Mouse (Mus musculus): ENCODE measurements at regions not wholly inside any gene's neighbourhood (a gene's known extent, or its start where the extent isn't known, plus 50 kb on each side); places are given as distances from the start of the nearest gene placed in this dataset.

DNA sequence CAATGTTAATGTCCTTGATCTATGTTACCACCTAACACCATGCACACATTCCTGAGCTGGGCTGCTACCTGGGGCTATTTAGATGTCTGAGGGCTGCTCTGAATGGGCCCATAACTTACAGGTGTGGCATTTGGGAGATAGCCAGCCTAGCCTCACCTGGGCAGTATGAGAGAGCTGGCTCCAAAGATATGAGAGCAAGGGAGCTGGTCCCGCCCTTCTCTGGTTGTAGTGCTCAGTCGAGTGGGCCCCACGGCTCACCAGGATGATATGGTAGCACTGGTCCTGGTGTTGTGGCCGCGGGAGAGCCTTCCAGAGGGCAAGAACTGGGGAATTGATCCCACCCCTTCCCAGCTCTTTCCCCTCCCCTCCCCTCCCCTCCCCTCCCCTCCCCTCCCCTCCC, 93.0 kb upstream of the Epha5 start:
- no peak overlapping the region for H3K9ac ChIP-seq (ENCODE audit: insufficient read depth, low read depth)
- H3K9me3 ChIP-seq (replicated peaks; ENCODE audit: low read length) = peaks cover 13% of the 10 kb centered on the region
- no peaks in the 10 kb centered on the region for H3K27me3 ChIP-seq (replicated peaks)
- no peak overlapping the region for H3K4me3 ChIP-seq (replicated peaks in 1 of 3; ENCODE audit: low read depth in 2 of 3, low read length in 2 of 3, poor library complexity in 1 of 3)
- TF ChIP-seq IRF4 (IDR thresholded peaks at IDR 0.05; ENCODE audit: low read depth, low read length) = no peak
- TF ChIP-seq ZC3H11A (IDR thresholded peaks at IDR 0.05; ENCODE audit: low read depth, low read length) = no peak
- TF ChIP-seq ZNF384 (IDR thresholded peaks at IDR 0.05; ENCODE audit: low read depth, low read length) = no peak
- no peak for TF ChIP-seq TCF12 (IDR thresholded peaks at IDR 0.05; ENCODE audit: low read depth, low read length)
- DNase-seq (ENCODE audit: extremely low read depth) = no peak
- no peaks in the 10 kb centered on the region for H3K36me3 ChIP-seq (replicated peaks in 1 of 2; ENCODE audit: control insufficient read depth in 1 of 2, insufficient read depth in 1 of 2, low read length in 1 of 2)
- in situ Hi-C loops (cut with MboI; ENCODE audit: low pct_ligation_motif_present, low pct_unique_long_range_greater_than_20kb, low sequenced_read_pairs) = no loop called here
- H3K27ac ChIP-seq (ENCODE audit: insufficient read depth, low read depth) = no peak overlapping the region
- dilution Hi-C loops (cut with MboI; ENCODE audit: extremely low pct_ligation_motif_present, extremely low pct_unique_long_range_greater_than_20kb, low sequenced_read_pairs) = no loop called here
- H3K4me2 ChIP-seq (ENCODE audit: insufficient read depth, low read depth, poor library complexity, severe bottlenecking) = no peak overlapping the region
- no peaks in the 10 kb centered on the region for H3K79me2 ChIP-seq (replicated peaks; ENCODE audit: control insufficient read depth, extremely low read depth, insufficient read depth, poor library complexity, severe bottlenecking)
- H3K4me1 ChIP-seq (ENCODE audit: control insufficient read depth in 1 of 2, insufficient read depth in 2 of 2) = no peaks in the 10 kb centered on the region

DNA sequence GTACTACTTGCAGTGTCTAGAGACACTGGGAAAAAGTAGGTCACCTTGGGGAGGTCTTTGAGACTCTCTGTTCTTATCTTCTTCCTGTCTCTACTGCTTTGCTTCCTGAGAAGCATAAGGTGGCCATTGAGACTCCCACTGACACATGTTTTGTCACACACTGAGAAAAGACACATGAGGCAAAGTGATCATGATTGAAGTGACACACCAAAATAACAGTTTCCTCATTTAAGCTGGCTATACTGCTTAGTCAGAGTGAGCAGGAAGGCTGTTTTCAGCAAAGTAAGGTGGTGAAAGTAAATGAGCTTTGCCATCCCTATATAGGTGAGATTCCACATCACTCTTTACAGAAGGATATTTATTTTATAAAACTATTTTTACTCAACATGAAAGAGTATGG, 63.8 kb upstream of the Epha5 start:
- DNase-seq (ENCODE audit: extremely low read depth) = no peak
- no peak overlapping the region for H3K4me3 ChIP-seq (replicated peaks in 1 of 3; ENCODE audit: low read depth in 2 of 3, low read length in 2 of 3, poor library complexity in 1 of 3)
- no peak overlapping the region for H3K9ac ChIP-seq (ENCODE audit: insufficient read depth, low read depth)
- no peaks in the 10 kb centered on the region for H3K27me3 ChIP-seq (replicated peaks)
- no peaks in the 10 kb centered on the region for H3K36me3 ChIP-seq (replicated peaks in 1 of 2; ENCODE audit: control insufficient read depth in 1 of 2, insufficient read depth in 1 of 2, low read length in 1 of 2)
- no peak overlapping the region for H3K27ac ChIP-seq (ENCODE audit: insufficient read depth, low read depth)
- no peaks in the 10 kb centered on the region for H3K4me1 ChIP-seq (ENCODE audit: control insufficient read depth in 1 of 2, insufficient read depth in 2 of 2)
- no peak overlapping the region for H3K4me2 ChIP-seq (ENCODE audit: insufficient read depth, low read depth, poor library complexity, severe bottlenecking)
- H3K9me3 ChIP-seq (replicated peaks; ENCODE audit: low read length) = peaks cover 24% of the 10 kb centered on the region
- in situ Hi-C loops (cut with MboI; ENCODE audit: low pct_ligation_motif_present, low pct_unique_long_range_greater_than_20kb, low sequenced_read_pairs) = no loop called here
- H3K79me2 ChIP-seq (replicated peaks; ENCODE audit: control insufficient read depth, extremely low read depth, insufficient read depth, poor library complexity, severe bottlenecking) = no peaks in the 10 kb centered on the region
- dilution Hi-C loops (cut with MboI; ENCODE audit: extremely low pct_ligation_motif_present, extremely low pct_unique_long_range_greater_than_20kb, low sequenced_read_pairs) = no loop called here
- no peak for TF ChIP-seq E2F4 (IDR thresholded peaks at IDR 0.05; ENCODE audit: insufficient replicate concordance, low read depth, low read length)
- TF ChIP-seq ZMIZ1 (IDR thresholded peaks at IDR 0.05; ENCODE audit: low read depth, low read length) = no peak
- no peak for TF ChIP-seq MAX (IDR thresholded peaks at IDR 0.05; ENCODE audit: low read length)
- no peak for TF ChIP-seq CHD1 (IDR thresholded peaks at IDR 0.05; ENCODE audit: low read depth, low read length)
- no peak for TF ChIP-seq IRF4 (IDR thresholded peaks at IDR 0.05; ENCODE audit: low read depth, low read length)
- no peak for TF ChIP-seq HCFC1 (IDR thresholded peaks at IDR 0.05; ENCODE audit: low read depth, low read length)
- no peak for TF ChIP-seq EP300 (IDR thresholded peaks at IDR 0.05; ENCODE audit: low read length)
- TF ChIP-seq SMC3 (IDR thresholded peaks at IDR 0.05; ENCODE audit: low read depth, low read length) = no peak
- TF ChIP-seq JUND (conservative IDR thresholded peaks at IDR 0.05; ENCODE audit: low read depth, low read length) = no peak
- TF ChIP-seq ZC3H11A (IDR thresholded peaks at IDR 0.05; ENCODE audit: low read depth, low read length) = no peak

Measured in CH12.LX (cell line).